Mouse (Mus musculus): ENCODE measurements around the gene Wdr19.

The Wdr19 gene

GRCm38 (mm10) chr5:65199346-65200128, at the start of gene Wdr19:
Gene Wdr19, plus strand, starts transcription at chr5:65199696.
- peak; percentile 98 for DNase-seq (ENCODE audit: low spot score in 2 of 2)

DNA sequence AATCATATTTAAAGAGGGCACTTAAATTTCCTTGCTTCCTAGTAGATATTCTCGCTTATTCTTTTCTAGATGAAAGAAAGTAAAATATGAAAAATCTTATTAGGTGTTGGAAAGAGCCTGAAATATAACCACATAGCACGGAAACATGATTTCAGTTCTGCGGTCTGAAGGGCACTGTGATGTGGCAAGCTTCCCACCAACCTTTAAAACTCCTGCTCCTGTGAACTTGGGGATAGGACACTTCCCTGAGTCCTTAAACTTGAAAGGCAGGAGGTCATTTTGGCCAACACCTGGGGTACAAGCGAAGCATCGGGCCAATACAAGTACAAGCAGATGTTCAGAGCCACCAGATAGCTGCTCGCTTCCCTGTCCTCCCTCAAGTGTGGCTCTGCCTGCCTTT, 49.8 kb upstream of the Wdr19 start:
- DNase-seq (ENCODE audit: low spot score in 2 of 2): no peak

GRCm38 (mm10) chr5:65150376-65150955, 49.0 kb upstream of the Wdr19 start:
- no peak for DNase-seq (ENCODE audit: low spot score in 2 of 2)

GRCm38 (mm10) chr5:65151276-65151675, 48.2 kb upstream of the Wdr19 start:
- DNase-seq (ENCODE audit: low spot score in 2 of 2): no peak

DNA sequence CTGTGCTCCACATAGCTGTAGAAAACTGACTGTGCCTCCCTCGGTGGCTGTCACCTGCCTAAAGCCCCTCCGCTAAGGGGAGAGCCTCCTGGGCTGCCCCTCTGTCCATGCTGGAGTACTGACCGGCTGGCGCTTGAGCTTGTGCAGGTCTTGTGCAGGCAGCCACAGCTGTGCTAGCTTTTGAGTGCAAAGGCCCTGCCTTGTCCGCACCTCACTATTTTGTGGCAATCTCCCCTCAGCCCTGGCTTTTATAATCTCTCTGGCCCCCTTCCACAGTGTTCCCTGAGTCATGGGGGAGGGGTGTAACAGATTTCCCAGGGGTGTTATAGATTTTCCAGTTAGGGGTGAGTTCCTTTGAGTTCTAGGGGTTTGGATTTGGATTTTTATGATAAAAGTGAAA, 47.7 kb upstream of the Wdr19 start:
- no peak for DNase-seq (ENCODE audit: low spot score in 2 of 2)

GRCm38 (mm10) chr5:65154287-65154686, 45.2 kb upstream of the Wdr19 start:
- no peak for DNase-seq (ENCODE audit: low spot score in 2 of 2)

- no peak for DNase-seq (ENCODE audit: low spot score in 2 of 2)
Measured at GRCm38 (mm10) chr5:65156853-65157252, 42.6 kb upstream of the Wdr19 start.

- DNase-seq (ENCODE audit: low spot score in 2 of 2): no peak
Measured at GRCm38 (mm10) chr5:65157412-65158381, 41.8 kb upstream of the Wdr19 start.

DNA sequence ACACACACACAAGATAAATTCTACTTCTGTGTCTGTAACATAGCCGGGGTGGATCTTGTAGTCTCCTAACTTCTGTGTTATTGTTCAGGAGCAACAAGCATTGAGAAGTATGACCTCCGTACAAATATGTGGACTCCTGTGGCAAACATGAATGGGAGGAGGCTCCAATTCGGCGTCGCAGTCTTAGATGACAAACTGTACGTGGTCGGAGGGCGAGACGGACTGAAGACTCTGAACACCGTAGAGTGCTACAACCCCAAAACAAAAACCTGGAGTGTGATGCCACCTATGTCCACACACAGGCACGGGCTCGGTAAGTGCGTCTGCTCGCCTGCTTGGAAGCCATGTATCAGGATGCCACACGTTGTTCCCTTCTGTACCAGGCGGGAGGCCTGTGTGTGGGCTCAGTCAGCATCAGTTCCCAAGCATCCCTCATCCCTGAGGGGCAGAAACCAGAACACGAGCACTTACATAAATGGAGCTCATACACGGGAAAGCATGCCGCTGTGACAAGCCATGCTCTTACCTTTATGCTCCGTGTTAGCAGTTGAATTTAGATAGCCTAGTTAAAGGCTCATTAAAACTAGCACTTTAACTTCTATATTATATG, 40.7 kb upstream of the Wdr19 start:
- no peak for DNase-seq (ENCODE audit: low spot score in 2 of 2)

- DNase-seq (ENCODE audit: low spot score in 2 of 2): no peak
Measured at GRCm38 (mm10) chr5:65163001-65163400, 36.5 kb upstream of the Wdr19 start.

- no peak for DNase-seq (ENCODE audit: low spot score in 2 of 2)
Measured at GRCm38 (mm10) chr5:65163489-65164092, 35.9 kb upstream of the Wdr19 start.

GRCm38 (mm10) chr5:65170206-65170605, 29.3 kb upstream of the Wdr19 start:
- DNase-seq (ENCODE audit: low spot score in 2 of 2): no peak

DNA sequence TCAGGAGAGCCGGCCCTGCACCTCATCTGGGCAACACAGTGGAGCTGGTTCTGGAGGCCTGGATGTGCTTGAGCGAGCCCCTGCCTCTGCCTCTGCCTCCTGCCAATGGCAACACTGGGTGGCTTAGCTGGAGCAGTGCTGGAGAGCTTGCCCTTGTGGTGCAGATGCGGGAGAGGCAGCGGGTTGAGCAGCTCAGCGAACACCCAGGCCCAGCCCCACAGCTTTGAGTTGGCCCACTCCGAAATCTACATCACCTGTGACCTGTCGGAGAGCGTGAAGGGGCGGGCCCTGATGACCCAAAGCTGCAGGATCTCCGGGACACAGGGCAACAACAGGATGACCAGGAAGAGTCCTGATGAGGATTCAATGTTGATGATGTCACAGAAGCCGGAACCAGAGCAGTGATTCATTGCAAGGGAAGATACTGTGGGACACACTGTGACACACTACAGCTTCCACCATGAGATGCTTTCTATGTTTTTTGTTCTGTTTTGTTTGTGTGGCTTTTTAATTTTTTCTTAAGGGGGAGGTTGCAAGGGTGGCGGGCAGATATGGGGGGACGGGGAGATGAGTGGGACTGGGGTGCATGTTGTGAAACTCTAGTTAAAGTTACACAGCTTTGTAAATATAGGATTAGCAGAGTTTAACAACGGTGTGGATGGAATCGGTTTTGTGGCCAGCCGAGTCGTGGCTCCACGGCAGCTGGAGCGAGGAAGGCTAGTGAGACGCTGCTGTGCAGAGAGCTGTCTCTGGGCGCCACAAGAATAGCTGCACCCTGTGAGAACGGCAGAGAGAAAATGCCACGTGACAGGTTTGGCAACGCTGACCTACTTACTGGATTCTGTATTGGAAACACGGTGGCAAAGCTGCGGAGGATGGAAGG, 24.2 kb upstream of the Wdr19 start:
- DNase-seq (ENCODE audit: low spot score in 2 of 2): peak; percentile 80 to 84

GRCm38 (mm10) chr5:65175918-65176484, 23.5 kb upstream of the Wdr19 start:
- no peak for DNase-seq (ENCODE audit: low spot score in 2 of 2)

- DNase-seq (ENCODE audit: low spot score in 2 of 2): no peak
Measured at GRCm38 (mm10) chr5:65177026-65177514, 22.4 kb upstream of the Wdr19 start.

- DNase-seq (ENCODE audit: low spot score in 2 of 2): no peak
Measured at GRCm38 (mm10) chr5:65178477-65178876, 21.0 kb upstream of the Wdr19 start.

GRCm38 (mm10) chr5:65181160-65181793, 18.2 kb upstream of the Wdr19 start:
- DNase-seq (ENCODE audit: low spot score in 2 of 2): no peak

GRCm38 (mm10) chr5:65181794-65182169, 17.7 kb upstream of the Wdr19 start:
- DNase-seq (ENCODE audit: low spot score in 2 of 2): no peak

DNA sequence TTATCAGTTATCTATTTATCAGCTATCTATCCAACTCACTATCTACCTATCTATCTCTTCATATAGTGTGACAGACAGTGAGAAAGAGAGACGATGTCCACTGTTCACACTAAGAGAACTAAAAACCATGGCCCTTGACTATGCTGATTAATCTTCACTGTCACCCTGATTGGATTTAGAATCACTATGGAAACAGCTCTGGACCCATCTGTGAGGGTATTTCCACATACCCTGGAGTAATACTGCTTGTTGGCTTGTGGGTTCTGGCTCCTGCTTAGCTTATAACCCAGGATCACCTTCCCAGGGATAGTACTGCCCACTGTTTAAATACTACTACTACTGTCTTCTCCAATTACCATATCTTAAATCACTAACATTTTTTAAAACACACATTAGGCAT, 17.2 kb upstream of the Wdr19 start:
- DNase-seq (ENCODE audit: low spot score in 2 of 2): no peak
